ENCODE assay signal across 51 mouse cellular contexts in the genomic region with DNA sequence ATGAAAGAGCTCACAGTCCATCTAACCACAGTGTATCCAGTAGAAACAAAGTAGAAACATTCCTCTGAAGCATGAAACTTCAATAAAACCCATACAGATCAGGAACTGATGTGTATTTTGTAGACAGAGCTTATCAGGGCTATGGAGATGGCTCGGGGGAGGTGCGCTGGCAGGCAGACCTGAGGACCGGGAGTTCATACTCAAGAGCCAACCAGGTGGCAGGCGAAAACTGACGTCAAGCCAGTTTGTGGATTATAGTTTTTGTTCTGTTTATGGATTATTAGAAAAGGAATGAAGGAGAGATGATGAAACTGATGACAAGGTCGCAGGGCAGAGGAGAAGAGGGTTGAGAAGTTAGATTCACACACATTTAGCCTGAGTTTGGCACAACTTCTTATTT. TPM values are rescaled to one million over a fixed set of nuclear protein-coding genes. Genes with fewer than 3 reads are reported as not detected.
"Had no signal": no experiment of that assay in that cellular context is flagged by ENCODE, and none has a peak within 500 bp of the region (broad histone marks: within the 10 kb centered on the region; RNA-seq: fewer than 3 reads in every experiment).

No protein-coding gene starts in this region.

- H3K4me1 ChIP-seq: heart, embryonic 12.5 days; heart, embryonic 13.5 days; heart, embryonic 15.5 days; hindbrain, embryonic 10.5 days; hindbrain, embryonic 12.5 days; hindbrain, embryonic 13.5 days; hindbrain, embryonic 15.5 days; intestine, embryonic 15.5 days; kidney, embryonic 15.5 days had no signal

- H3K4me2 ChIP-seq: heart, embryonic 11.5 days; heart, embryonic 12.5 days; heart, embryonic 13.5 days; heart, embryonic 15.5 days; hindbrain, embryonic 12.5 days; hindbrain, embryonic 13.5 days; hindbrain, embryonic 14.5 days; hindbrain, embryonic 15.5 days; intestine, embryonic 15.5 days; kidney, embryonic 15.5 days had no signal

- H3K9ac ChIP-seq: heart, embryonic 12.5 days; heart, embryonic 13.5 days; heart, embryonic 15.5 days; hindbrain, embryonic 12.5 days; hindbrain, embryonic 13.5 days; hindbrain, embryonic 14.5 days; hindbrain, embryonic 15.5 days; intestine, embryonic 15.5 days; kidney, embryonic 15.5 days had no signal

- H3K9me3 ChIP-seq: heart, embryonic 12.5 days; heart, embryonic 13.5 days; heart, embryonic 15.5 days; hindbrain, embryonic 10.5 days; hindbrain, embryonic 12.5 days; hindbrain, embryonic 13.5 days; hindbrain, embryonic 15.5 days; intestine, embryonic 15.5 days; kidney, embryonic 15.5 days had no signal

- H3K27me3 ChIP-seq: heart, embryonic 12.5 days; heart, embryonic 13.5 days; heart, embryonic 15.5 days; hindbrain, embryonic 12.5 days; hindbrain, embryonic 13.5 days; hindbrain, embryonic 15.5 days; intestine, embryonic 15.5 days; kidney, embryonic 15.5 days had no signal

- H3K36me3 ChIP-seq: heart, embryonic 12.5 days; heart, embryonic 13.5 days; heart, embryonic 15.5 days; hindbrain, embryonic 10.5 days; hindbrain, embryonic 12.5 days; hindbrain, embryonic 13.5 days; hindbrain, embryonic 15.5 days; intestine, embryonic 15.5 days; kidney, embryonic 15.5 days had no signal

- H3K27ac ChIP-seq: heart, embryonic 13.5 days; heart, embryonic 15.5 days; hindbrain, embryonic 10.5 days; hindbrain, embryonic 12.5 days; hindbrain, embryonic 13.5 days; hindbrain, embryonic 14.5 days; hindbrain, embryonic 15.5 days; hindbrain, postnatal 0 days; intestine, embryonic 15.5 days; kidney, embryonic 15.5 days; kidney, postnatal 0 days; layer of hippocampus, adult 2 months; left cerebral cortex, adult 2 months had no signal

- DNase-seq: heart, postnatal 10 days; heart, postnatal 14 days; heart, postnatal 36 days; heart, postnatal 4 days; kidney, adult 11 months; kidney, adult 18-20 months; kidney, adult 2 months; kidney, adult 8-10 months; kidney, adult 9 months; kidney, postnatal 10 days; kidney, postnatal 14 days; kidney, postnatal 25 days; kidney, postnatal 36 days; kidney, postnatal 4 days; layer of hippocampus, adult 9-11 months; layer of hippocampus, postnatal 36 days had no signal

- H3K4me3 ChIP-seq: heart, embryonic 12.5 days; heart, embryonic 13.5 days; heart, embryonic 15.5 days; hindbrain, embryonic 10.5 days; hindbrain, embryonic 12.5 days; hindbrain, embryonic 13.5 days; hindbrain, embryonic 15.5 days; intestine, embryonic 15.5 days; kidney, embryonic 15.5 days; layer of hippocampus, adult 2 months; left cerebral cortex, adult 2 months had no signal

- ATAC-seq: hindbrain, embryonic 16.5 days; hindbrain, postnatal 0 days; inflammation-experienced regulatory T-cells, adult 6 months; intestine, embryonic 15.5 days; intestine, embryonic 16.5 days; intestine, postnatal 0 days had no signal

RNA-seq across cellular contexts. Expression of a gene that starts 54.7 kb away (rescaled TPM):
- total RNA-seq: heart, postnatal 10 days; heart, postnatal 14 days; heart, postnatal 25 days; heart, postnatal 36 days; heart, postnatal 4 days; hematopoietic stem cell, adult 5-6 weeks; hindbrain, postnatal 0 days; layer of hippocampus, adult 18-20 months; layer of hippocampus, adult 2 months; layer of hippocampus, adult 8-10 months; layer of hippocampus, postnatal 10 days; layer of hippocampus, postnatal 14 days; layer of hippocampus, postnatal 25 days; layer of hippocampus, postnatal 36 days; left cerebral cortex, adult 18-20 months; left cerebral cortex, adult 2 months had no signal
- polyA plus RNA-seq: heart, embryonic 11.5 days; heart, embryonic 12.5 days; heart, embryonic 13.5 days; heart, embryonic 14.5 days; heart, embryonic 15.5 days; heart, embryonic 16.5 days; heart, postnatal 0 days; hindbrain, embryonic 10.5 days; hindbrain, embryonic 11.5 days; hindbrain, embryonic 12.5 days; hindbrain, embryonic 13.5 days; hindbrain, embryonic 14.5 days; hindbrain, embryonic 15.5 days; hindbrain, postnatal 0 days; inflammation-experienced regulatory T-cells, adult 6 months; intestine, embryonic 14.5 days; intestine, embryonic 15.5 days; intestine, postnatal 0 days; kidney, embryonic 14.5 days; kidney, embryonic 15.5 days; kidney, embryonic 16.5 days; kidney, postnatal 0 days; large intestine, adult 2 months had no signal
